Mouse (Mus musculus): Measurements from ENCODE around the gene Ptprd. TPM values are rescaled to one million over a fixed set of nuclear protein-coding genes. Genes with fewer than 3 reads are reported as not detected.
"Not testable (repeated sequence)": the region's sequence is repeated elsewhere in the genome, so short reads cannot be mapped to it uniquely, and the experiment has no call there.

Gene Ptprd
- total RNA-seq, 2 experiments from 2014 or later, result not detected

- no peak for ATAC-seq (replicated peaks; ENCODE audit: low FRiP score, poor library complexity, severe bottlenecking)
These were observed 229.7 kb downstream of the Ptprd start for GRCm38 (mm10) chr4:77982094-77982493.

GRCm38 (mm10) chr4:77961711-77962110, 250.1 kb downstream of the Ptprd start:
- no peak for ATAC-seq (replicated peaks; ENCODE audit: low FRiP score, poor library complexity, severe bottlenecking)

GRCm38 (mm10) chr4:77889489-77889888, 322.3 kb downstream of the Ptprd start:
- ATAC-seq (replicated peaks; ENCODE audit: low FRiP score, poor library complexity, severe bottlenecking), result no peak

- ATAC-seq (replicated peaks; ENCODE audit: low FRiP score, poor library complexity, severe bottlenecking), result no peak
These were observed 331.5 kb downstream of the Ptprd start for GRCm38 (mm10) chr4:77880213-77880612.

GRCm38 (mm10) chr4:77861269-77861668, 350.5 kb downstream of the Ptprd start:
- no peak for ATAC-seq (replicated peaks; ENCODE audit: low FRiP score, poor library complexity, severe bottlenecking)

GRCm38 (mm10) chr4:77797391-77797790, 414.4 kb downstream of the Ptprd start:
- ATAC-seq (replicated peaks; ENCODE audit: low FRiP score, poor library complexity, severe bottlenecking), result not testable (repeated sequence)

- ATAC-seq (replicated peaks; ENCODE audit: low FRiP score, poor library complexity, severe bottlenecking), result no peak
These were observed 434.5 kb downstream of the Ptprd start for GRCm38 (mm10) chr4:77777237-77777636.

- ATAC-seq (replicated peaks; ENCODE audit: low FRiP score, poor library complexity, severe bottlenecking), result no peak
These were observed 448.0 kb downstream of the Ptprd start for GRCm38 (mm10) chr4:77763790-77764189.

- no peak for ATAC-seq (replicated peaks; ENCODE audit: low FRiP score, poor library complexity, severe bottlenecking)
These were observed 468.4 kb downstream of the Ptprd start for GRCm38 (mm10) chr4:77743391-77743790.

- no peak for ATAC-seq (replicated peaks; ENCODE audit: low FRiP score, poor library complexity, severe bottlenecking)
These were observed 489.9 kb downstream of the Ptprd start for GRCm38 (mm10) chr4:77721908-77722307.

GRCm38 (mm10) chr4:77717792-77718191, 494.0 kb downstream of the Ptprd start:
- ATAC-seq (replicated peaks; ENCODE audit: low FRiP score, poor library complexity, severe bottlenecking), result no peak

GRCm38 (mm10) chr4:77710231-77710630, 501.5 kb downstream of the Ptprd start:
- ATAC-seq (replicated peaks; ENCODE audit: low FRiP score, poor library complexity, severe bottlenecking), result no peak

- no peak for ATAC-seq (replicated peaks; ENCODE audit: low FRiP score, poor library complexity, severe bottlenecking)
These were observed 513.5 kb downstream of the Ptprd start for GRCm38 (mm10) chr4:77698294-77698693.

- no peak for ATAC-seq (replicated peaks; ENCODE audit: low FRiP score, poor library complexity, severe bottlenecking)
These were observed 536.0 kb downstream of the Ptprd start for GRCm38 (mm10) chr4:77675798-77676197.

- ATAC-seq (replicated peaks; ENCODE audit: low FRiP score, poor library complexity, severe bottlenecking), result no peak
These were observed 547.0 kb downstream of the Ptprd start for GRCm38 (mm10) chr4:77664761-77665160.

- no peak for ATAC-seq (replicated peaks; ENCODE audit: low FRiP score, poor library complexity, severe bottlenecking)
These were observed 549.5 kb downstream of the Ptprd start for GRCm38 (mm10) chr4:77662309-77662708.

GRCm38 (mm10) chr4:77655669-77656068, 556.1 kb downstream of the Ptprd start:
- ATAC-seq (replicated peaks; ENCODE audit: low FRiP score, poor library complexity, severe bottlenecking), result no peak

GRCm38 (mm10) chr4:77649615-77650325, 562.0 kb downstream of the Ptprd start:
- ATAC-seq (replicated peaks; ENCODE audit: low FRiP score, poor library complexity, severe bottlenecking), result no peak

- ATAC-seq (replicated peaks; ENCODE audit: low FRiP score, poor library complexity, severe bottlenecking), result no peak
These were observed 562.9 kb downstream of the Ptprd start for GRCm38 (mm10) chr4:77648911-77649310.

GRCm38 (mm10) chr4:77647451-77648137, 564.2 kb downstream of the Ptprd start:
- ATAC-seq (replicated peaks; ENCODE audit: low FRiP score, poor library complexity, severe bottlenecking), result no peak

- ATAC-seq (replicated peaks; ENCODE audit: low FRiP score, poor library complexity, severe bottlenecking), result no peak
These were observed 567.3 kb downstream of the Ptprd start for GRCm38 (mm10) chr4:77644435-77644834.

All from erythroid progenitor cell, adult 5-6 weeks (primary cell).